Mouse (Mus musculus): Measurements from ENCODE around the gene Dhx29.

The Dhx29 gene

DNA sequence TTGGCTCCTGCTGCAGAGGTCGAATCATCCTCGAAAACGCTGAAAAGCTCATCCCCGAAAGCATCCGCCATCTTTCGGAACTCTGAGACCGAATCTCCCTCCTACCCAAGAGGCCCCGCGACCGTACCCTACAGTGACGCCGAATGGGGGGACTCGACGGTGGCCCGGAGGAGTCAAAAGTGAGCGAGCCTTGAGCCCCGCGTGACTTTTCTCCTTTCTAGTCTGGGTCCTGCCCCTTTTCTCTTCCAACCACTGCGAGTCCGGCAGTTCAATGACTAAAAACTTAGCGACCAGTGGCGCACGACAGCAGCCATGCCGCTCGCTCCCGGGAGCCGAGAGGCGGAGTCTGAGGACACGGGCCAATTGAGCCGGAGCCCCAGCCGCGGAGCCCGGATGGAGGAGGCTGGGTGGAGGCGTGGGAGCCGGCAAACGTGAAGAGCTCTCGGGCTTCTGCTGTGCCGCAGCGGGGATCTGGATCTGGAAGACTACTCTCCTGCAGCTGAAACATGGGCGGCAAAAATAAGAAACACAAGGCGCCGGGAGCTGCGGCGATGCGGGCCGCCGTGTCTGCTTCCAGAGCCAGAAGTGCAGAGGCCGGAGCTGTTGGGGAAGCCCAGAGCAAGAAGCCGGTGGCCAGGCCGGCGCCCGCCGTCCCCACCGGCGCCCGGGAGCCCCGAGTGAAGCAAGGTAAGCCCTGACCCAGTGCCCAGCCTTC is at the start of gene Dhx29, which contains the start of gene Mtrex:
Gene Dhx29, plus strand, starts transcription at position 168 of the 715 bp plus-strand sequence.
Gene Mtrex, minus strand, starts transcription at position 112 of the 715 bp plus-strand sequence.
- in situ Hi-C loops (cut with MseI, MboI) = no loop called here

GRCm38 (mm10) chr13:112887234-112887633 is 40.0 kb upstream of the Dhx29 start:
- in situ Hi-C loops (cut with MseI, MboI) = no loop called here

DNA sequence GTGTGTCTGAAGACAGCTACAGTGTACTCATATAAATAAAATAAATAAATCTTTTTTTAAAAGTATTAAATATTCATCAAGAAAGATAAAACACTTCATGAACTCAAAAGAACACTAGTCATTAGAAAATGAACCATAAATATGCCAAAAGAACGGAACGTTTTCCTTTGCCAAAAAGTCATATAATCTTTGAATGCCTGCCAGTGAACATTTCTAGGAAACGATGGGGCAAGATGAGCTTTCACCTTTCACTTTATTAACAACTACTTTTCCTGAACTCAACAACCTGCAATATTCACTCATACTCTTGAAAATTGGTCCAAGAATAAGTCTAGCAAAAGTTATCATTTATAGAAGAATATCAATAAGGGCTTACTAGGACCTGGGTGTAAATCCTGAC is 25.1 kb upstream of the Dhx29 start:
- in situ Hi-C loops (cut with MseI, MboI) = no loop called here

DNA sequence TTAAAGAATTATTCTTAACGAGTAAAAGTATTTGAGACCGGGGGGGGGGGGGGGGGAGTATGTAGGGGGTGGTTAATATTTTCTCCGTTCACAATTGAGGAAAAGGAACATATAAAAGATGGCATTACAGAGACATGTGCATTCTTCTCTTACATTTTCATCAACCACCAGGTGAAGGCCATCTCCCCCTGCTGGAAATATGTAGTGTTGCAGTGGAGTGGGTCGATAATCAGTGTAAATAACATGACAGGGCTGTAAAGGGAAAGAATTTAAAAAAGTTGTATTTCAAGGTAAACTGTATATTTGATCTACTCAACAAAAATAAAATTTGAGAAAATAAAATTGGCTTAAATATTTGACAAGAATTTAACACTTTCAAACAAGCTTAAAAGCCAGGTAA is 17.6 kb upstream of the Dhx29 start:
- in situ Hi-C loops (cut with MseI, MboI) = no loop called here

DNA sequence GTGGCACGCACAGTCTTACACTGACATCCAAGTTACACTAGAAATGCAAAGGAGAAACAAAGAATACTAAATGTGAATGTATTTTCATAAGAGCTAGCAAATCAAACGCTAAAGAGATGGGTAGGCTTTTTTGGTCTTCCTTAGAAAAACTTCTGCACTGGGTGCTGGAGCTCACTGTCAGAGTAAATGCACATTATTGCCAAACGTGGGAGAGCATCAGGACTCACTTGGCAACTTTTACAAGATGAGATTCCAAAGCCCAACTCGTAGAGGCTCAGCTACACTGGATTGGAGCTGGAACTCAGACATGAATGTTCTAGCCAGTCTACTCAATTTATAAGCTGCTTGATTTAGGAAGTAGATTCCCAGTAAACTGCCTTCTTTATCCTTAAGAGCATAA is 16.8 kb upstream of the Dhx29 start:
- in situ Hi-C loops (cut with MseI, MboI) = no loop called here

- in situ Hi-C loops (cut with MseI, MboI) = no loop called here
Observed at GRCm38 (mm10) chr13:112919141-112919865, 8.0 kb upstream of the Dhx29 start.

DNA sequence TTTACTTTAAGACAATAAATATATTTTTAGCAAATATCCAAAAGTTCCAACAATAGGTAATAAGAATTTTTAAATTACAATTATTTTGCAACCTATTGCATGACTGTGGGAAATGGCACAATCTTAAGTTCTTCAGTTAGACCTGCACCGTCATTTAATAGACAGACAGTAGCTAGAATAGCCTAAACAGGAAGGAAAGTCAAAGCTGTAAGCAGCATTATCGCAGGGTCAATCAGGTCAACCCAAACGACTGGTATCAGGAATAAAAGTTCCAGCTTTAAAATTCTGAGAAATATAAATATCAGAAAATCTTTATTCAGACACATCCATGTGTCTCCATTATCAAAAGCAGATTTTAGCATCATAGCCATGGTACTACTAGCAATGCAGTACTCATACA is 6.3 kb upstream of the Dhx29 start:
- in situ Hi-C loops (cut with MseI, MboI) = no loop called here

DNA sequence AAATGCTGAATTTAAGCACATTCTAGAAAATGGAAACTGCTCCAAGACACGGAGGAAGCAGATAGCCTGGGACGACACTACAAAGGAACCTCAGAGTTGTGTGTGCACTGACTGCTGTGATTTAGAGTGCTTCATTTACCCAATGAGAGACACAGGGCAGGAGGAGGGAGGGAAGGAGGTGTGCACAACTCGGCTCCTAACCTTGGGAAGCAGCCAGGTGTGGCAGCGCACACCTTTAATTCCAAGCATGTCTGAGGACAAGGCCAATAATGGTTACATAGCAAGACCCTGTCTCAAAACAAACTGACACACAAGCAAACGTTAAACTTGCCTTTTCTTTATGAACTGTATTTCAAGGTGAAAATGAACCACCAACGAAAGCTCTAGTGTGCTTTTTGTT is 2.0 kb upstream of the Dhx29 start:
- in situ Hi-C loops (cut with MseI, MboI) = no loop called here

DNA sequence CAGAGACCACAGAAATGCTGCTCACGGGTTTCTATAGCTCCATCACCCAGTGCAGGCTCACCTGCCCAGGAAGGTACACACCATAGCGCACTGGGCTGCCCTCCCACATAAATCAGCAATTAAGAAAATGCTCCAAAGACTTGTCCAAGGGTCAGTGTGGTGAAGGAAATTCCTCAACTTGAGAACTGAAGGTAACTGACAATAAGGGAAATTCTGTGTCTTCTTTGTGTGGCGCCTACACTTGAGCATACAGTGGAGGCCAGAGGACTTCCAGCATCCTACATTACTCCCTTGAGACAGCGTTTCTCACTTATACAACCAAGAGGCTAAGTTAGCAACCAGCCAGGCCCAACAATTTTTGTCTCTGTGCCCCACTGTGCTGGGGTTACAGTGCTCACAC is 1.3 kb upstream of the Dhx29 start:
- in situ Hi-C loops (cut with MseI, MboI) = no loop called here

DNA sequence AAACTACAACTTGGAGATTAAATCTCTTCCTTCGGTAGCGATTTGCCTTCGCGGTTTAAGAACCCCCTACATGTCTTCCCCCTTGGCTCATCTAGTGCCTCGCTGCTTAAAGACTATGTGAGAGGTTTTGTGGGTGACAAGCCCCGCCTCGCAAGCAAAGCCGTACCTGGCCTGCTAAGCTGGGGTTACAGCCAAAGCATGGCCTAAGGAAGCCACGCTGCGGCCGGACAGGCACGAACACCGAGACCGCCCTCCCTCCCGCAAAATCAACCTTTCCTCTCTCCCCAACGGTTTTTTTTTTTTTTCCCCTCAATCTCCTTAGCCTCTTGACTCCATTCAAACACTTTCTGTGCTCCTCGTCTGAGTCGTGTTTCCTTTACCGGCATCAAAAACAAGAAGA is 458 bp upstream of the Dhx29 start:
- in situ Hi-C loops (cut with MseI, MboI) = no loop called here

GRCm38 (mm10) chr13:112928038-112928668 is 899 bp downstream of the Dhx29 start:
- in situ Hi-C loops (cut with MseI, MboI) = no loop called here

- in situ Hi-C loops (cut with MseI, MboI) = no loop called here
Observed at GRCm38 (mm10) chr13:112938130-112938529, 10.9 kb downstream of the Dhx29 start.

- in situ Hi-C loops (cut with MseI, MboI) = no loop called here
Observed at GRCm38 (mm10) chr13:112941879-112942330, 14.7 kb downstream of the Dhx29 start.

DNA sequence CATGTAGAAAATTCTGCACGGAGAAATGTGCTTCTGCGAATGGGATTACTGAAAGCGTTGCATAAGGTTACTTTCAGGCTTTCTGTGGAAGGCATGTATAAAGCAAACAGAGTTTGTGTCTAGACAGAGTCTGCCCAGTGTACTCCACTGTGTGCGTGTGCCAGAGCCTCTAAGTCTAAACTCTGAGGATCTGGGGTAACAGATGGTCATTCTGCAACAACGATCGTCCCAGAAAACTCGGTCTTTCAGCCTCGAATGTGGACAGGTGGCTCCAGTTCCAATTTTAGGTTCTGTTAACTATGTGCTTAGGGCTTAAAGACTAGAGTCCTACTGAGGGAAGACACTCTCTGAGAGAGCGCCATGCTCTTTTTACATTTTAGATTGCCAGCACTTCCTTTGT is 18.1 kb downstream of the Dhx29 start:
- in situ Hi-C loops (cut with MseI, MboI) = no loop called here

- in situ Hi-C loops (cut with MseI, MboI) = no loop called here
Observed at GRCm38 (mm10) chr13:112945900-112946299, 18.6 kb downstream of the Dhx29 start.

DNA sequence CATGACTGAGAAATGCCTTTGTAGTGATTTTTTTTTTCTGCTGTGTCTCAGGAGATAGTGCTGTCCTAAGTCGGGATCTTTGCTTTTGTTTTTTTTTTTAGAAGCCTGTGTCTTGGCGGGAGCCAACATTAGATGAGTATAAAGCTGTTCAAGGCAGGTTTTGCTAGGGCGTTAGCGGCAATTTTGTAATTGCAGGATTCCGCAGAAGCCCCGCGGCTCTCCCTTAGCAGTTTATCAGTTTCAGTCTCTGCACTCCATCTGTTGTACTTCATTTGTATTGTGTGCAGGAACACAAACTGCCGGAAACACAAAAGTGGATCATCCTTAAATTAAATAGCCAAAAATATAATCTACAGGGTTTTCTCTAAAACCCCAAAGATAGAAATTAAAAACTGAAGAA is 26.8 kb downstream of the Dhx29 start:
- in situ Hi-C loops (cut with MseI, MboI) = no loop called here

GRCm38 (mm10) chr13:112963081-112963480 is 35.8 kb downstream of the Dhx29 start:
- in situ Hi-C loops (cut with MseI, MboI) = no loop called here

GRCm38 (mm10) chr13:112964421-112964820 is 37.2 kb downstream of the Dhx29 start:
- in situ Hi-C loops (cut with MseI, MboI) = no loop called here

GRCm38 (mm10) chr13:112967267-112967666 is 40.0 kb downstream of the Dhx29 start:
- in situ Hi-C loops (cut with MseI, MboI) = no loop called here

DNA sequence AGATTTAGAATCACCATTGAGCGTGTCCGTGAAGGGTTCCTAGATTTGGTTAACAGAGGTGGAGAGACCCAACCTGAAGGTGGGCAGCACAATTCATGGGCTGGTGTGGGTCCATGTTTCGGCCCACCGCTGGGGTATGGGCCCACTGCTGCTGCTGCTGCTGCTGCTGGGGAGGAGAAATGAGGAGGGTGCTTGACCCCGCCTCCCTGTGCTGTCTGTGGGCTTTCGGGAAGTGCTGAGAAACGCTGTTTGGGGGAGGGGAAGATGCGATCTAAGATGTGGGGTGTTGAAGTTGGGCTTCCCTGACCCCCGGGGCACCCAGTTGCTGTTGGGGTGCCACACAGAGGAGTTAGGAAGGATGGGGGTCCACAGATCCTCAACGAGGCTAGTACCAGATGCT is 49.5 kb downstream of the Dhx29 start:
- in situ Hi-C loops (cut with MseI, MboI) = no loop called here

DNA sequence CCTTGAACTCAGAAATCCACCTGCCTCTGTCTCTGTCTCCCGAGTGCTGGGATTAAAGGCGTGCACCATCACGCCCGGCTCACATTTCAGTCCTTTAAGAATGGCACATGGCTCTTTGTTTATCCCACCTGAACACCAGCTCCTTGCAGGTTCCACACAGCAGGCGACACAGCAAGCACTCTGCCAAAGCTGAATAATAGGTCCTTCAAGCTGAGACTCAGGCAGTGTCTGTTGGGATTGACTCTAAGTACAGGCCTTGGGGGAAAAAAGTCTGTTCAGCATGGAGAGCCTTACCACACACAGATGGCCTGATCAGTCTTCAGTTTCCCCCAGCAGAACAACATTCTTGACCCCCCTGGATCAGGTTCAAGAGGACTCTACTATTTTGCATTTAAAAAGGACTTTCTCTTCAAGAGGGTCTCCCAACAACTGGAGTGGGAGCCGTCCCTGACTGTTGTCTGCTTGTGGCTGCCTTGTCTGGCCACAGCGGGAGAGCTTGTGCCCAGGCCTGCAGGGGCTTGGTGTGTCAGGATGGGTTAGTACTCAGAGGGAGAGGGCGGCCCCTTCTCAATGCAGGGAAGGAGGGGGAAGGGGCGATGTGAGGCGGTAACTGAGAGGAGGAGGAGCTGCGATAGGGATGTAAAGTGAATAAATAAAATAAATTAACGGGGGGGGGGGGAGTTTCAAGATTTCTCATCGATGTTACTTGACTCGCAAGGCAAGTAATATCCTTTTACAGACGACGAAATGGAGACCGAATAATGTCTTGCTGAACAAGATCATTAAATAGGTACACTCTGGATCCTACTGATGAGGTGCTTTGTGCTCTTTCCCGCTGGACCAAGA is 58.6 kb downstream of the Dhx29 start:
- in situ Hi-C loops (cut with MseI, MboI) = no loop called here

GRCm38 (mm10) chr13:112986451-112986950 is 59.2 kb downstream of the Dhx29 start:
- in situ Hi-C loops (cut with MseI, MboI) = no loop called here
